Mouse (Mus musculus) thymus, postnatal 10 days (tissue): ENCODE measurements around the gene Phactr3.
"Not testable (repeated sequence)": the region's sequence is repeated elsewhere in the genome, so short reads cannot be mapped to it uniquely, and the experiment has no call there.

Experiments
- DNase-seq, 2 experiments: peaks; one replicate each; pipeline ENCODE4 v3.0.0; 2021; ENCODE audit warnings: low spot score in 2 of 2

Gene Phactr3

GRCm38 (mm10) chr2:178326750-178327465 lies 208.1 kb downstream of the Phactr3 start:
- no peak for DNase-seq

GRCm38 (mm10) chr2:178327466-178328040 lies 208.8 kb downstream of the Phactr3 start:
- DNase-seq: no peak

GRCm38 (mm10) chr2:178329551-178329950 lies 210.8 kb downstream of the Phactr3 start:
- no peak for DNase-seq

DNA sequence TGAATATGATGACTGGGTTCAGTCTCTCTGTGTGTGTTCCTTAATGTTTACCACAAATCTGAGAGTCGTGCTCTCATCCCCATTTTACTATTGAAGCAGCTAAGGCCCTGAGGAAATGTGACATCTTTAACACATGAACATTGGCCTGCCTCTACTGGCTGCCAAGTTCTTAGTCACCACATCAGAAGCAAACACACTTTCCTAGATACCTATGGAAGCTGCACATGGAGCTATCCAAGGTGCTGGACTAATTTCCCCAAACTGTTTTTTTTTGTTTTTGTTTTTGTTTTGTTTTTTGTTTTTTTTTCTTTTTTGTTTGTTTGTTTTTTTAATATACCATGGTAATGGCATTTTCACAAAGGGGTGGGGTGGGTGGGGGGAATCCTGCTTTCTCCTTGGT lies 211.2 kb downstream of the Phactr3 start:
- no peak for DNase-seq

DNA sequence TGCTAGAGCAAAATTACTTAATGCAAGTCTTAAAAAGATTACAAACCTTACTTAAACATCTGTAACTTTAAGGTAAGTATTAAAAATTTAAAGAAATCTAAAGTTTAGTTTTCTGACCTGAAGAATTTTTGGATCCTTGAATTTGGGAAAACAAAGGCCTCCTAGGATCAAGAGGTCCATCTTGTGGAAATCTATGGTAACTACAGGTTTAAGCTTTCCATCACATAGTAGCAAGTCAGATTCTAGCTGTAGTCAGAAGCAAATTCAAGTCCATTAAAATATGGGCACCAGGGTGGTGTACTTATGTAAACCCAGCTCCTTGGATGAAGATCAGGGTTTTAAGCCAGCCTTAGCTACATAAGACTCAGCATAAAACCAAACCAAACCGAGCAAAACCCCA lies 219.1 kb downstream of the Phactr3 start:
- no peak for DNase-seq

DNA sequence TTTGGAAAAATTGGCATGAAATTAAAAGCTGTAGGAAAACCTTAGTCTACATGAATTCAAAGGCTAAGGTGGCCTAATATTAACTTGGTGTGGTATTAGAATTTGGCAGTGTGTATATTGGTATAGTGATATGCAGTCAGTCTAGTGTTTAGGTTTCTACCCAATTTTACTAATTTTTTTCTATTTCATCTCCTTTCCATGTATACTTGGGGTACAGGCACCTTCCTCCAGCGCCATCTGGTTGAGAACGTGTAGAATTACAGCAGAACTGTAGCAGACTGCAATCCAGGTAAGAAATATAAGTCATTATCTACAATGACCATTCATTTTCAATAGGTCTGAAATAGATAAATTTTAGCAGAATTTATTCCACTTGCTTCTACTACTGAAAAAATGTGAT lies 220.3 kb downstream of the Phactr3 start:
- DNase-seq: no peak

GRCm38 (mm10) chr2:178342105-178342504 lies 223.3 kb downstream of the Phactr3 start:
- not testable (repeated sequence) for DNase-seq

- DNase-seq: no peak
These were observed 223.8 kb downstream of the Phactr3 start for GRCm38 (mm10) chr2:178342597-178342996.
